Mouse (Mus musculus): Measurements from ENCODE around the gene Gale.

Gale gene

DNA sequence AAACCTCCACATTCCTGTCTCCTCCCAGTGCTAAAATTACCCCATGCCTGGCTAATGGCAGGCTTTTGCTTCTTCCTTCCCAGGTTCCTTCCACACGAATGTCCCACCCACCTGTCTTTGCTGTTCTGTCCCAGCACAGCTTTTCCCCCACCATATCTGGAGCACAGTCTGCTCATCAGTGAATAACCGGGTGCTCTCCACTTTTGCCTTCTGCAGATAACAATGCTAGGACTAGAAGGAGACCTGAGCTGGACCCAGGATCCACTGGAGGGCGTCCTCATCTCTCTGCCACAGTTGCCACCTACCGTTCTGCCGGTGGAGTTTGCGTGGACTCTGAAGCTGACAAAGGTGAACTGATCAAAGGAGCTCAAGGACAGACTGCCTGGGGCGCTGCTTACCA lies 24.7 kb upstream of the Gale start:
- in situ Hi-C loops (cut with MboI; ENCODE audit: low pct_unique_long_range_greater_than_20kb in 1 of 2, low sequenced_read_pairs in 2 of 2, unreplicated experiment in 1 of 2): no loop called here

DNA sequence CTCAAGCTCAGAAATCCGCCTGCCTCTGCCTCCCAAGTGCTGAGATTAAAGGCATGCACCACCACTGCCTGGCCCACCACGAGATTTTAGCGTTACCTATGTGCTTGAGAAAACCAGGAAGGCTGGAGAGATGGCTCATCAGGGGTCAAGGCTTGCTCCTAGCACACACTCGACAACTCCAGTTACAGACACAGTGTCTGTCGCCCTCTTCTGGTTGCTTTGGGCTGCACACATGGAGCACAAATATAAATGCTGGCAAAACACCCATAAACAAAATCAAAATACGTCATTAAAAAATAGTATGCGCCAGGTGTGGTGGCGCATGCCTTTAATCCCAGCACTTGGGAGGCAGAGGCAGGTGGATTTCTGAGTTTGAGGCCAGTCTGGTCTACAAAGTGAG lies 22.5 kb upstream of the Gale start:
- in situ Hi-C loops (cut with MboI; ENCODE audit: low pct_unique_long_range_greater_than_20kb in 1 of 2, low sequenced_read_pairs in 2 of 2, unreplicated experiment in 1 of 2): loop anchor here in 1 of 2 experiments (10.0 kb wide), 1 partner anchor 126 kb away; no protein-coding TSS in a partner anchor

DNA sequence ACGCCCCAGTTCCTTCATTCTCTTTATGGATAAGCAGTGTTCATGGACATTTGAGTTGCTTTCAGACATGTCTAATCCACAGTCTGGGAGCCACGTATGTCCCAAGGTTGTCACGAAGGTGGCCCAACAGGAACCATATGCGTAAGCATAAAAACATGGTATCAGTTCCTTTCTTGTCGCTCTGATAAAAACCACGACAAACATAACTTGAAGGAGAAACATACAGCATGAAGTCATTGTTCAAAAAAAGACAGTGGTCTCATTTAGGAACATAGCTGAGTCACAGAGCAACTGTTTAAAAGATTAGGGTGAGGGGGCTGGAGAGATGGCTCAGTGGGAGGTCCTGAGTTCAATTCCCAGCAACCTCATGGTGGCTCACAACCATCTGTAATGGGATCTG lies 21.3 kb upstream of the Gale start:
- in situ Hi-C loops (cut with MboI; ENCODE audit: low pct_unique_long_range_greater_than_20kb in 1 of 2, low sequenced_read_pairs in 2 of 2, unreplicated experiment in 1 of 2): loop anchor here in 1 of 2 experiments (10.0 kb wide), 1 partner anchor 127 kb away; no protein-coding TSS in a partner anchor

DNA sequence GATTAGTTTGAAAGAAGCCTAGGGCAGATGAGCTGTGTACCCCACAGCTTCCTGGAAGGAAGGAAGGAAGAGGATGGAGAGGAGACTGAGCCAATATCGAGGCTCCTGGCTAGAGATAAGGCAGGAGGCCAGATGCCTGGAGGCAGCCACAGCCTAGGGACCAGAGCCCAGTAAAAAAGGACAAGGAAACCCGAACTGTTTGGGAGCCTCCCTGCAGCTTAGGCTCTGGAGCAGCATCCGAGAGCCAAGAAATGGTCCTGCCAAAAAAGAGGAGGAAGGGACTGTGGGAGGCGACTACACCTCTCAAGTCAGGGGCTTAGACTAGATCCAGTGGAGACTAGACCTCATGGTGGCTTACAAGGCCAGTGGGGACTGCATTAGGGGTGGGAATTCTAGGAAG lies 20.1 kb upstream of the Gale start:
- in situ Hi-C loops (cut with MboI; ENCODE audit: low pct_unique_long_range_greater_than_20kb in 1 of 2, low sequenced_read_pairs in 2 of 2, unreplicated experiment in 1 of 2): loop anchor here in 1 of 2 experiments (10.0 kb wide), 1 partner anchor 129 kb away; no protein-coding TSS in a partner anchor

DNA sequence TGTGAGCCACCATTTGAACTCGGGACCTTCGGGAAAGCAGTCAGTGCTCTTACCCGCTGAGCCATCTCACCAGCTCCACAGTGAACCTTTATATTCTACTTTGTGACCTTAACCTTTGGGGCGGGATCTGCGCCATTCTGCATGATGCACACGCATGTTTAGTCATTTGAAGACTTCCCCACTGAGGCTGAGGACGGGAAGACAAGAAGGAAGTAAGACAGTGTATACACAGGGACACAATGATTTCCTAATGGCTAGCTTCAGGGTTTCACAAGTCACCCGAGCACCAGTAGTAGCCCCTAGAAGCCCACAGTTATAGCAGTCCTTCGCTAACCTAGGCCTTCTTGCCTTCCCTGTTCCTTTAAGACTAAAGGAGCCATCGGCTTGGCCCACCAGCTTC lies 17.8 kb upstream of the Gale start:
- in situ Hi-C loops (cut with MboI; ENCODE audit: low pct_unique_long_range_greater_than_20kb in 1 of 2, low sequenced_read_pairs in 2 of 2, unreplicated experiment in 1 of 2): loop anchor here in 1 of 2 experiments (10.0 kb wide), 1 partner anchor 131 kb away; no protein-coding TSS in a partner anchor

DNA sequence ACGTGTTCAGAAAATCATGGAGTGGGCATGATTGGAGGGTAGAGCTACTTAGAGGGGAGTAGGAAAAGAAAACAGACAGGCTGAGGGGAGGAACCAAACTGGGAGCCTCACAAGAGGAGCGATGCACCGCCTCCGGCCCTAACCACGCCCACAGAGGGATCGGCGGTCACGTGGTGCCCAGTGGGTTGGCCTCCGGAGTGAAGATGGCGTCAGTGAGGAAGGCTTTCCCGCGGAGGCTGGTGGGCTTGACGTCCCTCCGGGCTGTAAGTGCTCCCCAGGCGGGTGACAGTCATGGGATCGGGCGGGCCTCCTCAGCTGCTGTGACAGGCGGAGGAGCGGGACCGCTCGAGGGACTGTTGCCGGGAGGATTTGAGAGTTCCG lies 17.3 kb upstream of the Gale start, which contains the start of gene Hmgcl:
Gene Hmgcl, plus strand, starts transcription at position 171 of the 381 bp plus-strand sequence.
- in situ Hi-C loops (cut with MboI; ENCODE audit: low pct_unique_long_range_greater_than_20kb in 1 of 2, low sequenced_read_pairs in 2 of 2, unreplicated experiment in 1 of 2): loop anchor here in 1 of 2 experiments (10.0 kb wide), 1 partner anchor 131 kb away; no protein-coding TSS in a partner anchor

DNA sequence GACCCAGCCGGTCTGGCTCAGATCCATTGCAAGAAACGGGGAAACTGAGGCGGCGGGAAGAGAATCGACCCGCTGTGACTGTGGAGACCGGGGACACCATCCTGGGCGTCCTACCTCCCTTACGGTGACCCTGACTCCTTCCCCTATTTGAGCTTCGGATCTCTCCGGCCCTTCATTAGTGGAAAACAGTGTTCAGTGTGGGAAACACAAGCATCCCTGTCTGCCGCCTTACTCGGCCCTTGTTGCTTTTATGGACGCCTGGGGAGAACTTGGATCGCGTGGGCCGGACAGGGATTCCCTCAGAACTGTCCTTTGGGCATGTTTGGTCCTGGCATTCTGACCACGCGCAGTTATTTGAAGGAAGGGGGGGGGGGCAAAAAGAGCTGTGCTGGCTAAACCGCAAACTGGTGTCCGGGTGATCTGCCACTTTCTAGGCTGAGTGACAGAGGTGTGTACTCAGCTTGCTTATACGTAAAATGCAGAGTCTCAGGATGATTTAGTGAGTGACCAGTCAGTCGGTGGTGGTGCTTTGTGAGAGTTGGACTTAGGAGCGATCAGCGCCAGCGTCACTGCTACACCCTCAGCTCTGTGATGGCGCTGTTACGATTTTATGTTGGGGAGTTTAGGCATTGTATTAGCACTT lies 16.7 kb upstream of the Gale start:
- in situ Hi-C loops (cut with MboI; ENCODE audit: low pct_unique_long_range_greater_than_20kb in 1 of 2, low sequenced_read_pairs in 2 of 2, unreplicated experiment in 1 of 2): loop anchor here in 1 of 2 experiments (10.0 kb wide), 1 partner anchor 132 kb away; no protein-coding TSS in a partner anchor

DNA sequence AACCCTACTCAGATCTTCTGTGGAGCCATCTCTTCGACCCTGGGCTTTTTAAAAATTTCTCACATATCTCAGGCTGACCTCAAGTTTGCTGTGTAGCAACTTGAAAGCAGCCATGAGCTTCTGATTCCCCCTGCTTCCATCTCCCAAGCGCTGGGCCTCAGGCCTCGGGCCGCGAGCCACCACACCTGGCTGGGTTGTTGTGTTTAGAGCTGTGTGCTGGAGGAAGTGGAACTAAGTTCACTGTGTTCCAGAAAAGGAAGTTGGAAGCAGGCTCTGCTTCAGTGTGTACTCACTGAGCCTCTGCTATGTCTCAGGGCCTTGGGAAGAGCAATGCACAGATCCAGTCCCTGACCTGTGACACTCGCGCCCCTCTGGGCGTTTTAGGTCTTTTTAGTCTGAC lies 15.4 kb upstream of the Gale start:
- in situ Hi-C loops (cut with MboI; ENCODE audit: low pct_unique_long_range_greater_than_20kb in 1 of 2, low sequenced_read_pairs in 2 of 2, unreplicated experiment in 1 of 2): loop anchor here in 1 of 2 experiments (10.0 kb wide), 1 partner anchor 133 kb away; no protein-coding TSS in a partner anchor

DNA sequence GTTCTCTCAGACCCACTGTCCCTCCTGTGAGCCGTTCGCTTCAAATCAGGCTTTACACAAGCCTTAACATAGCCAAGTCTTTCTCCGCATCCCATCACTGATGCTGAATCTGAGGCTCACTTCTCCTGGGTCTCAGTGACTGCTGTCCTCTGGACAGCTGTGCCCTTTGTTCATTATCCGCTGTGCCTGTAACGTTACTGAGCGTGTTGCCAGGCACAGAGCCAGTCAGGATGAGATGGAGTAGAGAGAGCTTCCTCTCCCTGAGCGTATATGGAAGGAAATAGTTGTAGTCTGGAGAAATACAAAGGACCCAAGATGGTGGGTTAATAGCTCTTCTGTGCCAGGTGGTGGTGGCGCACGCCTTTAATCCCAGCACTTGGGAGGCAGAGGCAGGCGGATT lies 14.1 kb upstream of the Gale start:
- in situ Hi-C loops (cut with MboI; ENCODE audit: low pct_unique_long_range_greater_than_20kb in 1 of 2, low sequenced_read_pairs in 2 of 2, unreplicated experiment in 1 of 2): loop anchor here in 1 of 2 experiments (10.0 kb wide), 1 partner anchor 135 kb away; no protein-coding TSS in a partner anchor

DNA sequence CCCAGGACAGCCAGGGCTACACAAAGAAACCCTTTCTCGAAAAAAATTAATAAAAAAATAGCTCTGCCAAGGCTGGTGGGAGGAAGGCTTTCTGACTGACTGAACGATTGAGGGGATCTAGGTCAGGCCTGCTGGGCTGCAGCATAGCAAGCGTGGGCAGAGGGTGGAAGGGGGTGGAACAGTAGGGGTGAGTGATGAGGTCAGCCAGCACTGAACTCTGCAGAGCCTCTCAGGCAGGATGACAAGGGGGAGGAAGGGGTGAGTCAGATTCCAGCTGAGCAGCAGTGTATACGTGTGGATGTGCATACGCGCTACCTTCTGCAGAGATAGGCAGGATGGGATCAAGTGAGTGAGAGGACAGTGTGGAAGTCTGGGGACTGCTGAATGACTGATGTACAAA lies 13.6 kb upstream of the Gale start:
- in situ Hi-C loops (cut with MboI; ENCODE audit: low pct_unique_long_range_greater_than_20kb in 1 of 2, low sequenced_read_pairs in 2 of 2, unreplicated experiment in 1 of 2): loop anchor here in 1 of 2 experiments (10.0 kb wide), 1 partner anchor 135 kb away; no protein-coding TSS in a partner anchor

DNA sequence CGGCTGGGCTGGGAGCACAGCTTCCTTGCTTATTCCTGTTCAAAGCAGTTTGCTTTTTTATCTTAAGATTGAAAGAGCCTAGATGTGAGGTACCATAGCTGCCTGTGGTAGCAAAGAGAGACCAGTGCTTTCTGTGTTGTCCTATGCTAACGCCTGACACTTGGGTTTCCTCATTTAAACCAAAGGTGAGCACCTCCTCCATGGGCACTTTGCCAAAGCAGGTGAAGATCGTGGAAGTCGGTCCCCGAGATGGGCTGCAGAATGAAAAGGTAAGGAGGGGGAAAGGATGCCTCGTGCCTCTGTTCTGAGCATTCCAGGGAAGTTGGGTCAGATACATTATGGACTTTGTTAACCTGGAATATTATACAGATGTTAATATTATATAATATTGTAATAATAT lies 13.2 kb upstream of the Gale start:
- in situ Hi-C loops (cut with MboI; ENCODE audit: low pct_unique_long_range_greater_than_20kb in 1 of 2, low sequenced_read_pairs in 2 of 2, unreplicated experiment in 1 of 2): no loop called here

DNA sequence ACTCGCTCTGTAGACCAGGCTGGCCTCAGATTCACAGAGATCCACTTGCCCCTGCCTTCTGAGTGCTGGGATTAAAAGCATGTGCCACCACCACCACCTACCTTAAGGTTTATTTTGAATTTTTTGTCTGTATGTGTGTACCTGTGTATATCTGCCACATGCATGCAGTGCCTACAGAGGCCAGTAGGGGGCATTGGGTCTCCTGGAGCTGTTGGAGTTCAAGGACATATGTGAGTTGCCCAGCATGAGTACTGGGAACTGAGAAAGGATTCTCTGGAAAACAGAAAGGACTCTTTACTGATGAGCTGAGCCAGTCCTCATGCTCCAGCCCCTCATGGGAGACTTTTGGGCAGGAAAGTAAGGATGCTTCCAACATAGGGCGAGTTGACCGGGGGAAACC lies 12.0 kb upstream of the Gale start:
- in situ Hi-C loops (cut with MboI; ENCODE audit: low pct_unique_long_range_greater_than_20kb in 1 of 2, low sequenced_read_pairs in 2 of 2, unreplicated experiment in 1 of 2): no loop called here

DNA sequence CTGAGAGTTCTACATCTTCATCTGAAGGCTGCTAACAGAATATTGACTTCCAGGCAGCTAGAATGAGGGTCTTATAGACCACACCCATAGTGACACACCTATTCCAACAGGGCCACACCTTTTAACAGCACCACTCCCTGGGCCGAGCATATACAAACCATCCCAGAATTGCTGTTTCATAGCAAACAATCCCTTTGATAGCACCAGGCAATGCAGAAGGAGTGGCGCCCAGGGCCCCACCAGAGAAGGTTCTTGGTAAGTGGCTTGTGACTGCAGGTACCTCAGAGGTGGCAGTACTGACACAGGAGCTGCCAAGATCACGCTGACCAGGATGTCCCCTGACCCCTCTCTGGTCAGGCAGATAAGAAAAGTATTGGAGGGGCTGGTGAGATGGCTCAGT lies 10.3 kb upstream of the Gale start:
- in situ Hi-C loops (cut with MboI; ENCODE audit: low pct_unique_long_range_greater_than_20kb in 1 of 2, low sequenced_read_pairs in 2 of 2, unreplicated experiment in 1 of 2): no loop called here

DNA sequence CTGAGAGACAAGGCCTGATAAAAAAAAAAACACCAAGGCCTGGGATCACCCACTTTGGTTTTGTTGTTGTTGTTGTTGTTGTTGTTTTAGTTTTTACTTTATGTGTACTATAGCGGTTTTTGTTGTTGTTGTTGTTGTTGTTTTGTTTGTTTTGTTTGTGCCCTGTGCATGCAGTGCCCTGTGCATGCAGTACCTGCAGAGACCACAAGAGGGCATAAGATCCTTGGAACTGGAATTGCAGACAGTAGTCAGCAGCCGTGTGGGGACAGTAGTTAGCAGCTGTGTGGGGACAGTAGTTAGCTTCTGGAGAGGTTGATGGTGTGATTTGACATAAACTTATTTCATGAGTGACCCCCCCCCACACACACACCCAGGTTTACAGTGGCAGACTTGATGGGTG lies 9.3 kb upstream of the Gale start:
- in situ Hi-C loops (cut with MboI; ENCODE audit: low pct_unique_long_range_greater_than_20kb in 1 of 2, low sequenced_read_pairs in 2 of 2, unreplicated experiment in 1 of 2): no loop called here

DNA sequence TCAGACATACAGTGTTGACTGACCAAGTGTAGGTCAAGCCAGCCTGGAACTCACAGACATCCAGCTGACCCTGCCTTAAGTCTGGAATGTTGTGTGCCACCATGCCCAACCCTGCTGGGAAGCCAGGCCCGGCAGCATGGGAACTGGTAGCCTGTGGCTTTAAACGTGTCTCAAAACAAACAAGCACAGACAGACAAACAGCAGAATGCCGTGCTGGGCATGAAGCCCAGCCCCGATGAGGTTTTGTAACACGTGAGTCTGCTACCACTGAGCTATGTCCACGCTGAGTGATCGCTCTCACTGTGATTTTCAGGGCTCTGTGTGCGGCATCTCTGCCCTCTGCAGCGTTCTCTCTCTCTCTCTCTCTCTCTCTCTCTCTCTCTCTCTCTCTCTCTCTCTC lies 7.6 kb upstream of the Gale start:
- in situ Hi-C loops (cut with MboI; ENCODE audit: low pct_unique_long_range_greater_than_20kb in 1 of 2, low sequenced_read_pairs in 2 of 2, unreplicated experiment in 1 of 2): no loop called here

DNA sequence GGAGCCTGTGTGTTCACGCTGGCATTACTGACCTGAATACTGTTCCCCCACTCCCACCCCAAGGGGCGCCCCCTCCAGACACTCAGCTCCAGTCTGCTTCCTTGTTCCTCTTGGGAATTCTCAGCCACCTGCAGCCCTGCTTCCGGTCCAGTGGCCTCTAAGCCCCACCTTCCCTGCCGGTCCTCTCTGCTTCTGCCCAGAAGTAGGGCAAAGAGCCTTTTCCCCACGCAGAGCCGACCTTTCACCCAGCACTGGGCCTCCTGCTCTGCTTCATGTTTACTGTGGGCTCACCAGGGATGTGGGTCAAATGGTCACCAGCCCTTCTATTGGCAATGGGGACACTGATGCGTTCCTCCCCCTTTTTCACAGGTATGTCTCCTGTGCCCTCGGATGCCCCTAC lies 5.2 kb upstream of the Gale start:
- in situ Hi-C loops (cut with MboI; ENCODE audit: low pct_unique_long_range_greater_than_20kb in 1 of 2, low sequenced_read_pairs in 2 of 2, unreplicated experiment in 1 of 2): no loop called here

DNA sequence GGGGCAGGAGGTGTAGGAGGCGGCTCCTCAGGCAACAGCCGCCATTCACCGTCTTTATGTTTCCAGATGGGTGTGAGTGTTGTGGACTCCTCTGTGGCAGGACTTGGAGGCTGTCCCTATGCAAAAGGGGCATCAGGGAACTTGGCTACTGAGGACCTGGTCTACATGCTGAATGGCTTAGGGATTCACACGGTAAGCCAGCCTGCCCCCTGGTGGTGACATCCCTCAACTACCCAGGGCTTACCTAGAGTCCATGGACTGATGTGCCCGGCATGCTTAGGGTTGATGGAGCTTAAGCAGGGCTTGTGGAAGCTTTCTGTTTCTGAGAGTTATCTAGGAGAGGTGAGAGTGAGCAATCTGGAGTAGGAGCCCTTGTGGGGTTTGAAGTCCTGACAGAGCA lies 2.8 kb upstream of the Gale start:
- in situ Hi-C loops (cut with MboI; ENCODE audit: low pct_unique_long_range_greater_than_20kb in 1 of 2, low sequenced_read_pairs in 2 of 2, unreplicated experiment in 1 of 2): no loop called here

DNA sequence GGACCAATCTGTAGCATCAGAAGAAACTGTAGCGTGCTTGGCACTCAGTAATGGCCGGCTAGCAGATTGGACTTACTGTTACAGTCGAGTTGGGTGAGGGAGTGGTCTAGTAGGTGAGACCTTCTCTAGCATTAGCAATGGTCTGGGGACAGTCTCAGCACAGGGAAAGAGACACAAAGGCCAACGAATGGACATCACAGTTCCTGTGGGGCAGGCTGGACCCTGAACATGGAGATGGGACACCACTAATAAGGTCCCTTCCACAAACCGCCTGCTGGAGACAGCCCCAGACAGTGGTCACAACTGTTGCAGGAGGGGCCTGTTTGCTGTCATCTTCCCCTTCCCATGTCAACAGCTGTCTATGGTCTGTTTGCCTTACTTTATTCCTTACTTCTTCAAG lies 1.8 kb upstream of the Gale start:
- in situ Hi-C loops (cut with MboI; ENCODE audit: low pct_unique_long_range_greater_than_20kb in 1 of 2, low sequenced_read_pairs in 2 of 2, unreplicated experiment in 1 of 2): no loop called here

DNA sequence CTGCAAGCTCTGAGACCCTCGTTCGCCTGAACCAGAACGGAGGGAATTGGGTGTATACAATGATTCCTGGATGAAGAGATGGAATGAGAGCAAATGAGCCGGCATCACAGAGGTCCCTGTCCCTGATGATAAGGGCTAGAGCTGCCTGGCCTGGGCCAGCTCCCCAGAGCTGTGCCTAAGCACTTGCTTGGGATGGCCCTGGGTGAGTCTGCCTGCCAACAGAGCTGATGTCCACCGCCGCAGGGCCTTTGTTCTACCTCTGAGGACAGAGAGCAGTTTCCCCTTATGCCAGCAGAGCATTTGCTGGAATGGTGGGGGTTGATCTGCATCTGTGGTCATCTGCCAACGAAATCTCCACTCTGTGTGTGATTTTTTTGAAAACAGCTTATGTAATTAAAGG lies 1.3 kb upstream of the Gale start:
- in situ Hi-C loops (cut with MboI; ENCODE audit: low pct_unique_long_range_greater_than_20kb in 1 of 2, low sequenced_read_pairs in 2 of 2, unreplicated experiment in 1 of 2): no loop called here

DNA sequence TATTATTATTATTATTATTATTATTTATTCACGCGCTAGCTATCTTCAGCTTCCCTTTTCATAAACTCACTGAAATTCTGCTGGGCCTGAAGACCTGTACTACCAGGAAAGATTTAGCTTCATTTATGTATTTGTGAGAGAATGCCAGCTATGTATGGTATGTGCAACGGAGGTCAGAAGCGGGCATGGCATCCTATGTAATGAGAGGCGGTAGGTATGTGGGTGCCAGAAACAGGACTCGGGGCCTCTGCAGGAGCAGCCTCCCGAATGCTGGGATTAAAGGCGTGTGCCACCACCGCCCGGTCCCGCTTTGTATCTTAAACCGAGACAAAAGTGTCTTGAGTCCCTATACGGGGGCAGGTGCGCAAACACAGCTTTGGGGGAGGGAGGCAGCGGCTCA lies 581 bp upstream of the Gale start:
- in situ Hi-C loops (cut with MboI; ENCODE audit: low pct_unique_long_range_greater_than_20kb in 1 of 2, low sequenced_read_pairs in 2 of 2, unreplicated experiment in 1 of 2): no loop called here

Data from mouse embryonic stem cell (cell line).